Mouse (Mus musculus): Measurements from ENCODE around the gene Ntrk1.

- TF ChIP-seq CTCF (IDR thresholded peaks at IDR 0.05; ENCODE audit: insufficient read depth, low read depth, low read length) (no peak), POLR2A (IDR thresholded peaks at IDR 0.05; ENCODE audit: insufficient read depth, low read depth, low read length) (no peak)
Observed at GRCm38 (mm10) chr3:87763202-87763601, 31.8 kb downstream of the Ntrk1 start.

Data from olfactory bulb, adult 2 months (tissue).